Mouse (Mus musculus) MEL (cell line): Measurements from ENCODE around the gene Faf1. TPM values are rescaled to one million over a fixed set of nuclear protein-coding genes. Genes with fewer than 3 reads are reported as not detected.

Experiments used
- DNase-seq: peaks from one replicate; pipeline ENCODE4 v3.0.0; 2011; ENCODE audit warnings: low read depth, low spot score
- H3K27ac ChIP-seq: 2 replicates; pipeline ENCODE4 v1.5.1; 2012; ENCODE audit warnings: low read depth, mild to moderate bottlenecking, control low read depth, low read length, moderate library complexity; ENCODE audit not compliant: control insufficient read depth
- H3K27me3 ChIP-seq, 2 experiments: fragments of 150-350 bp in 1 of 2; sonication (generic) in 1 of 2; 2 replicates each; pipeline ENCODE4 v1.6.1; 2012; ENCODE audit warnings: low read length in 2 of 2, mild to moderate bottlenecking in 2 of 2, improper control_type of control experiment in 1 of 2, moderate library complexity in 1 of 2; ENCODE audit not compliant: insufficient read depth in 2 of 2, control insufficient read depth in 1 of 2
- H3K36me3 ChIP-seq, 2 experiments: 2 replicates each; pipeline ENCODE4 v1.6.1; 2012 to 2014; ENCODE audit warnings: low read length in 2 of 2, improper control_type of control experiment in 1 of 2, inconsistent platforms in 1 of 2, mild to moderate bottlenecking in 1 of 2; ENCODE audit not compliant: insufficient read depth in 2 of 2, control insufficient read depth in 1 of 2
- H3K4me1 ChIP-seq, 2 experiments: fragments of 150-350 bp in 1 of 2; sonication (generic) in 1 of 2; 2 replicates each; pipeline ENCODE4 v1.6.1; 2012; ENCODE audit warnings: low read length in 2 of 2, improper control_type of control experiment in 1 of 2, mild to moderate bottlenecking in 1 of 2; ENCODE audit not compliant: insufficient read depth in 2 of 2, control insufficient read depth in 1 of 2
- H3K4me3 ChIP-seq, 2 experiments: fragments of 150-350 bp in 1 of 2; sonication (generic) in 1 of 2; 2 replicates each; pipeline ENCODE4 v1.5.1; 2012; ENCODE audit warnings: low read depth in 2 of 2, low read length in 2 of 2, mild to moderate bottlenecking in 2 of 2, moderate library complexity in 2 of 2, control low read depth in 1 of 2, improper control_type of control experiment in 1 of 2; ENCODE audit not compliant: control insufficient read depth in 1 of 2, insufficient read depth in 1 of 2
- H3K79me2 ChIP-seq: 2 replicates; pipeline ENCODE4 v1.6.1; 2012; ENCODE audit warnings: mild to moderate bottlenecking, low read length, moderate library complexity; ENCODE audit not compliant: control insufficient read depth, poor library complexity, insufficient read depth
- H3K9ac ChIP-seq: 2 replicates; pipeline ENCODE4 v1.6.1; 2012; ENCODE audit warnings: low read depth, mild to moderate bottlenecking, control low read depth, low read length, moderate library complexity; ENCODE audit not compliant: control insufficient read depth, poor library complexity, severe bottlenecking
- H3K9me3 ChIP-seq: fragments of 150-350 bp; sonication (generic); replicated peaks from 2 replicates; pipeline ENCODE4 v1.6.1; 2012; ENCODE audit warnings: mild to moderate bottlenecking, low read length, improper control_type of control experiment, moderate library complexity; ENCODE audit not compliant: insufficient read depth
- BHLHE40 ChIP-seq: IDR thresholded peaks from 2 replicates; pipeline ENCODE4 v1.6.1; 2012; ENCODE audit warnings: low read depth, mild to moderate bottlenecking, inconsistent platforms, low read length, improper control_type of control experiment, borderline replicate concordance
- CHD1 ChIP-seq: IDR thresholded peaks from 2 replicates; pipeline ENCODE4 v1.6.1; 2012; ENCODE audit warnings: low read depth, mild to moderate bottlenecking, inconsistent platforms, low read length, improper control_type of control experiment
- CHD2 ChIP-seq: IDR thresholded peaks from 2 replicates; pipeline ENCODE4 v1.6.1; 2011; ENCODE audit warnings: low read length, improper control_type of control experiment
- E2F4 ChIP-seq: IDR thresholded peaks from 2 replicates; pipeline ENCODE4 v1.6.1; 2011; ENCODE audit warnings: low read depth, low read length, improper control_type of control experiment, borderline replicate concordance
- ELF1 ChIP-seq: IDR thresholded peaks from 2 replicates; pipeline ENCODE4 v1.6.1; 2014; ENCODE audit warnings: low read depth, mild to moderate bottlenecking, inconsistent platforms, low read length, improper control_type of control experiment, moderate library complexity
- ETS1 ChIP-seq: IDR thresholded peaks from 2 replicates; pipeline ENCODE4 v1.6.1; 2012; ENCODE audit warnings: low read depth, mild to moderate bottlenecking, inconsistent platforms, low read length, improper control_type of control experiment, moderate library complexity
- GABPA ChIP-seq: IDR thresholded peaks from 2 replicates; pipeline ENCODE4 v1.6.1; 2012; ENCODE audit warnings: low read depth, mild to moderate bottlenecking, inconsistent platforms, low read length, improper control_type of control experiment, moderate library complexity
- GATA1 ChIP-seq: IDR thresholded peaks from 2 replicates; pipeline ENCODE4 v1.6.1; 2011; ENCODE audit warnings: low read depth, low read length, improper control_type of control experiment
- HCFC1 ChIP-seq: IDR thresholded peaks from 2 replicates; pipeline ENCODE4 v1.6.1; 2012; ENCODE audit warnings: low read depth, mild to moderate bottlenecking, inconsistent platforms, low read length, improper control_type of control experiment, moderate library complexity
- JUND ChIP-seq: IDR thresholded peaks from 2 replicates; pipeline ENCODE4 v1.6.1; 2011; ENCODE audit warnings: low read depth, mild to moderate bottlenecking, improper control_type of control experiment, low read length
- MAFK ChIP-seq: IDR thresholded peaks from 2 replicates; pipeline ENCODE4 v1.6.1; 2011; ENCODE audit warnings: low read depth, mild to moderate bottlenecking, low read length, improper control_type of control experiment, borderline replicate concordance
- MXI1 ChIP-seq: IDR thresholded peaks from 2 replicates; pipeline ENCODE4 v1.6.1; 2011; ENCODE audit warnings: mild to moderate bottlenecking, low read depth, low read length, improper control_type of control experiment
- MYB ChIP-seq: IDR thresholded peaks from 2 replicates; pipeline ENCODE4 v1.6.1; 2011; ENCODE audit warnings: mild to moderate bottlenecking, low read depth, low read length, improper control_type of control experiment
- MYC ChIP-seq: IDR thresholded peaks from 2 replicates; pipeline ENCODE4 v1.6.1; 2011; ENCODE audit warnings: low read depth, mild to moderate bottlenecking, low read length, improper control_type of control experiment, moderate library complexity
- NELFE ChIP-seq: IDR thresholded peaks from 2 replicates; pipeline ENCODE4 v1.6.1; 2011; ENCODE audit warnings: low read depth, low read length, improper control_type of control experiment
- NRF1 ChIP-seq: IDR thresholded peaks from 2 replicates; pipeline ENCODE4 v1.6.1; 2014; ENCODE audit warnings: low read depth, mild to moderate bottlenecking, inconsistent platforms, low read length, improper control_type of control experiment, moderate library complexity; ENCODE audit not compliant: poor library complexity, insufficient read depth, severe bottlenecking
- POLR2AphosphoS2 ChIP-seq: IDR thresholded peaks from 2 replicates; pipeline ENCODE4 v1.6.1; 2011; ENCODE audit warnings: low read length, improper control_type of control experiment
- POLR2AphosphoS5 ChIP-seq: IDR thresholded peaks from 2 replicates; pipeline ENCODE4 v1.6.1; 2012; ENCODE audit warnings: low read depth, borderline replicate concordance, mild to moderate bottlenecking, inconsistent platforms, low read length, moderate library complexity, mixed read lengths
- RCOR1 ChIP-seq: IDR thresholded peaks from 2 replicates; pipeline ENCODE4 v1.6.1; 2012; ENCODE audit warnings: low read depth, mild to moderate bottlenecking, inconsistent platforms, low read length, improper control_type of control experiment
- TAL1 ChIP-seq: IDR thresholded peaks from 2 replicates; pipeline ENCODE4 v1.6.1; 2012; ENCODE audit warnings: mild to moderate bottlenecking, inconsistent platforms, low read length, moderate library complexity, mixed read lengths
- UBTF ChIP-seq: IDR thresholded peaks from 2 replicates; pipeline ENCODE4 v1.6.1; 2012; ENCODE audit warnings: low read depth, mild to moderate bottlenecking, inconsistent platforms, low read length, improper control_type of control experiment, moderate library complexity, borderline replicate concordance; ENCODE audit not compliant: insufficient read depth
- USF1 ChIP-seq: IDR thresholded peaks from 2 replicates; pipeline ENCODE4 v1.6.1; 2014; ENCODE audit warnings: low read depth, mild to moderate bottlenecking, inconsistent platforms, low read length, improper control_type of control experiment, moderate library complexity
- USF2 ChIP-seq, 2 experiments: IDR thresholded peaks; 2 replicates each; pipeline ENCODE4 v1.6.1; 2011 to 2012; ENCODE audit warnings: improper control_type of control experiment in 2 of 2, low read length in 2 of 2, borderline replicate concordance in 1 of 2, inconsistent platforms in 1 of 2, low read depth in 1 of 2, mild to moderate bottlenecking in 1 of 2; ENCODE audit not compliant: insufficient read depth in 1 of 2
- ZKSCAN1 ChIP-seq: IDR thresholded peaks from 2 replicates; pipeline ENCODE4 v1.6.1; 2012; ENCODE audit warnings: low read depth, mild to moderate bottlenecking, inconsistent platforms, low read length, improper control_type of control experiment, moderate library complexity
- ZMIZ1 ChIP-seq: IDR thresholded peaks from 2 replicates; pipeline ENCODE4 v1.6.1; 2012; ENCODE audit warnings: low read depth, mild to moderate bottlenecking, inconsistent platforms, low read length, improper control_type of control experiment, moderate library complexity
- polyA plus RNA-seq, 2 experiments: library from polyadenylated mRNA; stranded (reverse) in 1 of 2; unstranded in 1 of 2; fragments of >175 nt in 1 of 2; fragments of >200 nt in 1 of 2; gene quantifications; 2 replicates each; pipeline versions ENCODE4 v1.2.1 to v1.2.4; 2012; ENCODE audit warnings: low replicate concordance in 2 of 2, low read depth in 1 of 2; ENCODE audit not compliant: insufficient read length in 2 of 2, insufficient read depth in 1 of 2, missing spikeins in 1 of 2
- total RNA-seq: library from RNA; depleted of rRNA; stranded (reverse); fragments of 300-350 nt; gene quantifications from 2 replicates; pipeline ENCODE4 v1.2.3, GENCODE M21; 2012

Faf1 gene
- total and polyA plus RNA-seq, 3 experiments = 36.5 to 37.6 TPM; not detected in 1

DNA sequence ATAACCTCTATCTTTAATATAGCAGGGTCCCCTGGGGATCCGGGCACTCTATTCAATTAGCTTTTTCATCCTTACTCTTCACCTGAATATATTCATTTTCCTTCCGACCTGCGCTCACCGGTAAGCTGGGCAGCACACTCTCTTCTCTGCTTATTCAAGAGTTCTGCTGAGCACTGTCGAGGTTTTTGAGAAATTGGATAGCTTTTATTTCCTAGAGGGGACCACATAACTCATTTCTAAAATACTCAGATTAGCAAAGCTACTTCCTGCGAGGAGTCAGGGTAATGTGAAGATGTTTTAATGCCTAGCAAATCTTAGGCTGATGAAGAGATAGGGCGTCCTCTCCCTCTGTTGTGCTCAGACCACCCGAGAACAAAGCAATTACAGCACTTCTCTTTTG, 17.6 kb upstream of the Faf1 start:
- H3K4me3 ChIP-seq = no peak overlapping the region
- H3K4me1 ChIP-seq = peaks cover 6 to 12% of the 10 kb centered on the region in 2 experiments

GRCm38 (mm10) chr4:109659571-109659970, 16.8 kb upstream of the Faf1 start:
- peaks cover 0 to 15% of the 10 kb centered on the region in 2 experiments; a peak in 3 of 4 replicates for H3K36me3 ChIP-seq

More for the DNA sequence above, 17.6 kb upstream of the Faf1 start:
- no peak for DNase-seq
- TF ChIP-seq GABPA (no peak), MYB (no peak), CHD2 (no peak), USF2 (IDR thresholded peaks at IDR 0.05; ENCODE audit: borderline replicate concordance in 1 of 2, insufficient read depth in 1 of 2, low read depth in 1 of 2, low read length in 2 of 2) (no peak)
- Histone ChIP-seq H3K27ac (no peak overlapping the region), H3K36me3 (peaks cover 0 to 14% of the 10 kb centered on the region in 2 experiments; a peak in 3 of 4 replicates), H3K27me3 (no peaks in the 10 kb centered on the region), H3K9me3 (no peaks in the 10 kb centered on the region), H3K79me2 (peaks cover 6% of the 10 kb centered on the region), H3K9ac (no peak overlapping the region)

GRCm38 (mm10) chr4:109660568-109660967, 15.8 kb upstream of the Faf1 start:
- Histone ChIP-seq H3K9ac (no peak overlapping the region), H3K4me3 (no peak overlapping the region)
- TF ChIP-seq E2F4 = no peak
- TF ChIP-seq ZMIZ1 = no peak
- no peak for TF ChIP-seq NRF1
- TF ChIP-seq POLR2AphosphoS5 = no peak
- TF ChIP-seq POLR2AphosphoS2 = no peak
- TF ChIP-seq GABPA = no peak
- TF ChIP-seq JUND = no peak
- TF ChIP-seq UBTF = no peak
- no peak for TF ChIP-seq MAFK
- no peak for TF ChIP-seq CHD2
- TF ChIP-seq TAL1 = no peak
- TF ChIP-seq, all 39 proteins: peak for 0
- H3K36me3 ChIP-seq = peaks cover 0 to 15% of the 10 kb centered on the region in 2 experiments; a peak in 3 of 4 replicates
- peaks cover 19% of the 10 kb centered on the region for H3K79me2 ChIP-seq
- no peak overlapping the region for H3K27ac ChIP-seq
- H3K4me1 ChIP-seq = peaks cover 6 to 12% of the 10 kb centered on the region in 2 experiments
- H3K27me3 ChIP-seq = no peaks in the 10 kb centered on the region
- no peaks in the 10 kb centered on the region for H3K9me3 ChIP-seq
- no peak for DNase-seq

More at GRCm38 (mm10) chr4:109659571-109659970, 16.8 kb upstream of the Faf1 start:
- Histone ChIP-seq H3K79me2 (peaks cover 12% of the 10 kb centered on the region), H3K9ac (no peak overlapping the region), H3K4me3 (no peak overlapping the region), H3K27me3 (no peaks in the 10 kb centered on the region), H3K9me3 (no peaks in the 10 kb centered on the region), H3K4me1 (peaks cover 6 to 12% of the 10 kb centered on the region in 2 experiments), H3K27ac (no peak overlapping the region)
- TF ChIP-seq ELF1 (no peak), ETS1 (no peak), CHD2 (no peak), RCOR1 (no peak), MYC (no peak), USF2 (IDR thresholded peaks at IDR 0.05; ENCODE audit: borderline replicate concordance in 1 of 2, insufficient read depth in 1 of 2, low read depth in 1 of 2, low read length in 2 of 2) (no peak), MXI1 (no peak), JUND (no peak), BHLHE40 (no peak), GATA1 (no peak), MYB (no peak), ZKSCAN1 (no peak), HCFC1 (no peak), E2F4 (no peak), CHD1 (no peak), USF1 (no peak), TAL1 (no peak), NELFE (no peak)
- DNase-seq = no peak
